Mouse (Mus musculus) testis, adult 2 months (tissue): ENCODE measurements around the gene Stox2. TPM values are rescaled to one million over a fixed set of nuclear protein-coding genes. Genes with fewer than 3 reads are reported as not detected.
A peak's percentile ranks its signal among the peaks of the same experiment; 100 is the strongest.

Experiments used
- H3K27ac ChIP-seq: fragments of 200-500 bp; 2 replicates; pipeline ENCODE4 v1.5.1; 2012; ENCODE audit warnings: low read depth, low read length; ENCODE audit not compliant: control insufficient read depth, insufficient read depth
- H3K27me3 ChIP-seq: fragments of 200-500 bp; 2 replicates; pipeline ENCODE4 v1.6.1; 2012; ENCODE audit warnings: mild to moderate bottlenecking, low read length, moderate library complexity; ENCODE audit not compliant: control insufficient read depth, insufficient read depth
- H3K36me3 ChIP-seq: fragments of 200-500 bp; 2 replicates; pipeline ENCODE4 v1.6.1; 2012; ENCODE audit warnings: mild to moderate bottlenecking, low read length; ENCODE audit not compliant: control insufficient read depth, insufficient read depth
- H3K4me1 ChIP-seq: fragments of 200-500 bp; 2 replicates; pipeline ENCODE4 v1.6.1; 2012; ENCODE audit warnings: low read length; ENCODE audit not compliant: control insufficient read depth, insufficient read depth
- H3K4me3 ChIP-seq: fragments of 200-500 bp; 2 replicates; pipeline ENCODE4 v1.5.1; 2012; ENCODE audit warnings: low read depth, mild to moderate bottlenecking, low read length, moderate library complexity, mixed read lengths; ENCODE audit not compliant: control insufficient read depth
- CTCF ChIP-seq: fragments of 200-500 bp; IDR thresholded peaks from 2 replicates; pipeline ENCODE4 v1.5.1; 2012; ENCODE audit warnings: low read depth, mild to moderate bottlenecking, inconsistent platforms, low read length, moderate library complexity; ENCODE audit not compliant: control insufficient read depth, insufficient read depth, insufficient replicate concordance
- POLR2A ChIP-seq: fragments of 200-500 bp; IDR thresholded peaks from 2 replicates; pipeline ENCODE4 v1.6.1; 2012; ENCODE audit warnings: low read depth, mild to moderate bottlenecking, inconsistent platforms, low read length, moderate library complexity; ENCODE audit not compliant: control insufficient read depth
- polyA plus RNA-seq: library from polyadenylated mRNA; depleted of rRNA; stranded (reverse); fragments of >200 nt; gene quantifications from 2 replicates; pipeline ENCODE4 v1.2.3, GENCODE M21; 2012

Stox2 gene
- polyA plus RNA-seq, 1 experiment = 8.3 TPM

DNA sequence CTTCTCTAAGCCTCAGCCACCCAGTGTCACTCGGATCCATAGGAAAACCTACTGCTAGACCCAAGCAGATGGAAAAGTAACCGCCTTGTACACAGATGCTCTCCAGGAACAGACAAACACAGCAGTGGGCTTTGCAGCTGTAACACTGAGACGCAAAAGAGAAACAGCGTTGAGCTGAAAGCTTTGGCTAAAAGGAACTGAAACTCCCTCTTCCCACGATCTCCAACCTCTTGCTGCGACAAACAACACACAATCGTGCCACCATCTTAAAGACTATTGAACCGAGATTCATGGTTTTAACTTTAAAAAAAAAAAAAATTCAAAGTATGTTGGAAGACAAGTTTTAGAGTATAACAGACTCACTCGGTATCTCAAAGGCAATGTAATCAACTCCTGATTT is 62.5 kb downstream of the Stox2 start:
- no peak overlapping the region for H3K27ac ChIP-seq
- 0 out of 2 replicates have a peak, but pooled peaks cover 2% of the 10 kb centered on the region for H3K4me1 ChIP-seq
- TF ChIP-seq CTCF = no peak
- TF ChIP-seq POLR2A = no peak
- H3K4me3 ChIP-seq = no peak overlapping the region
- no peaks in the 10 kb centered on the region for H3K27me3 ChIP-seq
- no peaks in the 10 kb centered on the region for H3K36me3 ChIP-seq

DNA sequence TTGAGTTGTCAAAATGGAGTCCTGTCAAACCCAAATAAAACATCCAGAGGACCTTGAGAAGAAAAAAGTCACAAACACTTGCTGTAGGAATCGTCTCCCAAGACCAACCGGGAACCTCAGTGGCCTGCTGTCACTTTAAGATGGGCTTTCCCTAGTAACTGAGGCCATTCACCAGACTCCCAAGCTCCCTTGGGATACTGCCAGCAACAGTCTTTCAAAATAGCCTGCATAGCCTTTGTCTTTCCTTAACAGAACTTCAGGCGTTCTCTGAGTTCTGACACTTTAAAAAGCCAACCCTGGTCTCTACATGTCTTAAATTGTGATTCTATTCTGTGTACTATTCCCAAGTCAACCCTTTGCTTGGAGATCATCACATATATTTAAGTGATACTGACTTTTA is 64.9 kb downstream of the Stox2 start:
- H3K4me3 ChIP-seq = no peak overlapping the region
- no peak for TF ChIP-seq POLR2A
- TF ChIP-seq CTCF = no peak
- 0 out of 2 replicates have a peak, but pooled peaks cover 2% of the 10 kb centered on the region for H3K4me1 ChIP-seq
- H3K27me3 ChIP-seq = no peaks in the 10 kb centered on the region
- no peak overlapping the region for H3K27ac ChIP-seq
- H3K36me3 ChIP-seq = no peaks in the 10 kb centered on the region

DNA sequence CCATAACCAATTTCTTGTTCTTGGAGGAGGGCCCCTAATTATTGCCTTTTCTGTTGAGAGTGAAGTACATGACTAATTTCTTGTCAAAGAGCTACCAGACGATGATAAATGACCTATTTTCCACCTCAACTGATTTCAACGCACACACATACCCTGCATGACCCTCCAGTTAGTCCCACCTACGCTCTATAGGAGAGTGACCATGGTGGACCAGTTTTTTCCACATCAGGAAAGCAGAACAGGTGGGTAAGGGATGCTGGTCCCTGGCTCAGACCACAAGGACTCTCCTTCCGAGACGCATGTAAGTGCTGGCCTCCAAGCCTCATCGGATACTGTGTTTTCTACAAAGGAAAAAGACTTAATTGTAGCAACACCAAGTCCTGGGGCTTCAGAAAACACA is 65.4 kb downstream of the Stox2 start:
- no peak overlapping the region for H3K27ac ChIP-seq
- H3K4me1 ChIP-seq = 0 out of 2 replicates have a peak, but pooled peaks cover 2% of the 10 kb centered on the region
- no peaks in the 10 kb centered on the region for H3K27me3 ChIP-seq
- no peaks in the 10 kb centered on the region for H3K36me3 ChIP-seq
- TF ChIP-seq POLR2A = no peak
- TF ChIP-seq CTCF = no peak
- H3K4me3 ChIP-seq = no peak overlapping the region

- Histone ChIP-seq H3K27me3 (no peaks in the 10 kb centered on the region), H3K36me3 (no peaks in the 10 kb centered on the region), H3K27ac (no peak overlapping the region), H3K4me3 (no peak overlapping the region), H3K4me1 (0 out of 2 replicates have a peak, but pooled peaks cover 2% of the 10 kb centered on the region)
- no peak for TF ChIP-seq CTCF
- TF ChIP-seq POLR2A = no peak
Observed at GRCm38 (mm10) chr8:47380075-47380474, 66.1 kb downstream of the Stox2 start.

- Histone ChIP-seq H3K36me3 (no peaks in the 10 kb centered on the region), H3K27me3 (no peaks in the 10 kb centered on the region), H3K4me1 (0 out of 2 replicates have a peak, but pooled peaks cover 2% of the 10 kb centered on the region), H3K27ac (no peak overlapping the region), H3K4me3 (no peak overlapping the region)
- TF ChIP-seq CTCF = no peak
- no peak for TF ChIP-seq POLR2A
Observed at GRCm38 (mm10) chr8:47376651-47377050, 69.5 kb downstream of the Stox2 start.

DNA sequence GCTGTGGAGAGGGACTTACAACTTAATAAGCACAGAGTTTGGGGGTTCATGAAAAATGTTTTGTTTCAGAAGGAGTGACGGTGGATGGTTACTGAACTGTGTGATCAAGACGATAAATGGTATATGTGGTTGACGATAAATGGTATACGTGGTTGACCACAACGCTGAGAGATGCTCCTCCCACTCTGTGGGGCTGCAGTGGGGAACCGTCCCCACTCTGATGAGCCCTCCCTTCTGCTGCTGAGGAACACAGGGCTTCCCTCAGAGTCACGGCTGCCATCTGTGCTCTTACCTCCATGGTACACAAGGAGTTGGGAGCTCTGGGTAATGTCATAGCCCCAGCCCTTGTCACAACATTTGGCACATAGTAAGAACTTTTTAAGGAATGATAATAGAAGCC is 72.4 kb downstream of the Stox2 start:
- no peaks in the 10 kb centered on the region for H3K27me3 ChIP-seq
- no peaks in the 10 kb centered on the region for H3K4me1 ChIP-seq
- no peak overlapping the region for H3K4me3 ChIP-seq
- H3K27ac ChIP-seq = no peak overlapping the region
- no peaks in the 10 kb centered on the region for H3K36me3 ChIP-seq
- TF ChIP-seq CTCF (no peak), POLR2A (no peak)

GRCm38 (mm10) chr8:47371539-47371938 is 74.6 kb downstream of the Stox2 start:
- Histone ChIP-seq H3K27ac (no peak overlapping the region), H3K4me1 (no peaks in the 10 kb centered on the region), H3K4me3 (no peak overlapping the region; the same call in 1 of the 2 replicates), H3K27me3 (no peaks in the 10 kb centered on the region), H3K36me3 (no peaks in the 10 kb centered on the region)
- TF ChIP-seq CTCF (peak; percentile 47; the same call in 1 of the 2 replicates), POLR2A (no peak)

GRCm38 (mm10) chr8:47371081-47371480 is 75.1 kb downstream of the Stox2 start:
- TF ChIP-seq CTCF (no peak), POLR2A (no peak)
- Histone ChIP-seq H3K27ac (no peak overlapping the region), H3K36me3 (no peaks in the 10 kb centered on the region), H3K4me3 (no peak overlapping the region), H3K4me1 (no peaks in the 10 kb centered on the region), H3K27me3 (no peaks in the 10 kb centered on the region)
